Mouse (Mus musculus) MEL (cell line): ENCODE data around the gene Clk2. TPM values are rescaled to one million over a fixed set of nuclear protein-coding genes. Genes with fewer than 3 reads are reported as not detected.

Experiments
- DNase-seq: peaks from one replicate; pipeline ENCODE4 v3.0.0; 2011; ENCODE audit warnings: low read depth, low spot score
- H3K27ac ChIP-seq: 2 replicates; pipeline ENCODE4 v1.5.1; 2012; ENCODE audit warnings: low read depth, mild to moderate bottlenecking, control low read depth, low read length, moderate library complexity; ENCODE audit not compliant: control insufficient read depth
- H3K27me3 ChIP-seq, 2 experiments: fragments of 150-350 bp in 1 of 2; sonication (generic) in 1 of 2; 2 replicates each; pipeline ENCODE4 v1.6.1; 2012; ENCODE audit warnings: low read length in 2 of 2, mild to moderate bottlenecking in 2 of 2, improper control_type of control experiment in 1 of 2, moderate library complexity in 1 of 2; ENCODE audit not compliant: insufficient read depth in 2 of 2, control insufficient read depth in 1 of 2
- H3K36me3 ChIP-seq, 2 experiments: 2 replicates each; pipeline ENCODE4 v1.6.1; 2012 to 2014; ENCODE audit warnings: low read length in 2 of 2, improper control_type of control experiment in 1 of 2, inconsistent platforms in 1 of 2, mild to moderate bottlenecking in 1 of 2; ENCODE audit not compliant: insufficient read depth in 2 of 2, control insufficient read depth in 1 of 2
- H3K4me1 ChIP-seq, 2 experiments: fragments of 150-350 bp in 1 of 2; sonication (generic) in 1 of 2; 2 replicates each; pipeline ENCODE4 v1.6.1; 2012; ENCODE audit warnings: low read length in 2 of 2, improper control_type of control experiment in 1 of 2, mild to moderate bottlenecking in 1 of 2; ENCODE audit not compliant: insufficient read depth in 2 of 2, control insufficient read depth in 1 of 2
- H3K4me3 ChIP-seq, 2 experiments: fragments of 150-350 bp in 1 of 2; sonication (generic) in 1 of 2; 2 replicates each; pipeline ENCODE4 v1.5.1; 2012; ENCODE audit warnings: low read depth in 2 of 2, low read length in 2 of 2, mild to moderate bottlenecking in 2 of 2, moderate library complexity in 2 of 2, control low read depth in 1 of 2, improper control_type of control experiment in 1 of 2; ENCODE audit not compliant: control insufficient read depth in 1 of 2, insufficient read depth in 1 of 2
- H3K79me2 ChIP-seq: 2 replicates; pipeline ENCODE4 v1.6.1; 2012; ENCODE audit warnings: mild to moderate bottlenecking, low read length, moderate library complexity; ENCODE audit not compliant: control insufficient read depth, poor library complexity, insufficient read depth
- H3K9ac ChIP-seq: 2 replicates; pipeline ENCODE4 v1.6.1; 2012; ENCODE audit warnings: low read depth, mild to moderate bottlenecking, control low read depth, low read length, moderate library complexity; ENCODE audit not compliant: control insufficient read depth, poor library complexity, severe bottlenecking
- H3K9me3 ChIP-seq: fragments of 150-350 bp; sonication (generic); replicated peaks from 2 replicates; pipeline ENCODE4 v1.6.1; 2012; ENCODE audit warnings: mild to moderate bottlenecking, low read length, improper control_type of control experiment, moderate library complexity; ENCODE audit not compliant: insufficient read depth
- BHLHE40 ChIP-seq: IDR thresholded peaks from 2 replicates; pipeline ENCODE4 v1.6.1; 2012; ENCODE audit warnings: low read depth, mild to moderate bottlenecking, inconsistent platforms, low read length, improper control_type of control experiment, borderline replicate concordance
- CTCF ChIP-seq, 3 experiments: IDR thresholded peaks in 2 of 3; conservative IDR thresholded peaks in 1 of 3; 2 replicates each; pipeline ENCODE4 v1.5.1; 2011 to 2012; ENCODE audit warnings: low read length in 3 of 3, low read depth in 2 of 3, mild to moderate bottlenecking in 2 of 3, improper control_type of control experiment in 1 of 3, inconsistent platforms in 1 of 3, mixed read lengths in 1 of 3, moderate library complexity in 1 of 3; ENCODE audit not compliant: control insufficient read depth in 1 of 3, insufficient read depth in 1 of 3, poor library complexity in 1 of 3, severe bottlenecking in 1 of 3
- ETS1 ChIP-seq: IDR thresholded peaks from 2 replicates; pipeline ENCODE4 v1.6.1; 2012; ENCODE audit warnings: low read depth, mild to moderate bottlenecking, inconsistent platforms, low read length, improper control_type of control experiment, moderate library complexity
- JUND ChIP-seq: IDR thresholded peaks from 2 replicates; pipeline ENCODE4 v1.6.1; 2011; ENCODE audit warnings: low read depth, mild to moderate bottlenecking, improper control_type of control experiment, low read length
- KAT2A ChIP-seq: conservative IDR thresholded peaks from 2 replicates; pipeline ENCODE4 v1.6.1; 2012; ENCODE audit warnings: low read depth, low read length, improper control_type of control experiment, inconsistent platforms
- MAZ ChIP-seq: IDR thresholded peaks from 2 replicates; pipeline ENCODE4 v1.6.1; 2012; ENCODE audit warnings: low read depth, mild to moderate bottlenecking, inconsistent platforms, low read length, improper control_type of control experiment
- MEF2A ChIP-seq: IDR thresholded peaks from 2 replicates; pipeline ENCODE4 v1.6.1; 2014; ENCODE audit warnings: low read depth, mild to moderate bottlenecking, inconsistent platforms, low read length, improper control_type of control experiment; ENCODE audit not compliant: poor library complexity, insufficient replicate concordance, severe bottlenecking; ENCODE audit errors: extremely low read depth
- NELFE ChIP-seq: IDR thresholded peaks from 2 replicates; pipeline ENCODE4 v1.6.1; 2011; ENCODE audit warnings: low read depth, low read length, improper control_type of control experiment
- RAD21 ChIP-seq: IDR thresholded peaks from 2 replicates; pipeline ENCODE4 v1.6.1; 2011; ENCODE audit warnings: mild to moderate bottlenecking, low read depth, low read length, improper control_type of control experiment
- SIN3A ChIP-seq: IDR thresholded peaks from 2 replicates; pipeline ENCODE4 v1.6.1; 2012; ENCODE audit warnings: low read length, improper control_type of control experiment, inconsistent platforms
- TAL1 ChIP-seq: IDR thresholded peaks from 2 replicates; pipeline ENCODE4 v1.6.1; 2012; ENCODE audit warnings: mild to moderate bottlenecking, inconsistent platforms, low read length, moderate library complexity, mixed read lengths
- TCF12 ChIP-seq: IDR thresholded peaks from 2 replicates; pipeline ENCODE4 v1.6.1; 2014; ENCODE audit warnings: low read depth, mild to moderate bottlenecking, inconsistent platforms, low read length, improper control_type of control experiment, moderate library complexity
- USF1 ChIP-seq: IDR thresholded peaks from 2 replicates; pipeline ENCODE4 v1.6.1; 2014; ENCODE audit warnings: low read depth, mild to moderate bottlenecking, inconsistent platforms, low read length, improper control_type of control experiment, moderate library complexity
- ZC3H11A ChIP-seq: IDR thresholded peaks from 2 replicates; pipeline ENCODE4 v1.6.1; 2012; ENCODE audit warnings: low read depth, mild to moderate bottlenecking, inconsistent platforms, low read length, improper control_type of control experiment
- ZMIZ1 ChIP-seq: IDR thresholded peaks from 2 replicates; pipeline ENCODE4 v1.6.1; 2012; ENCODE audit warnings: low read depth, mild to moderate bottlenecking, inconsistent platforms, low read length, improper control_type of control experiment, moderate library complexity
- ZNF384 ChIP-seq: IDR thresholded peaks from 2 replicates; pipeline ENCODE4 v1.6.1; 2012; ENCODE audit warnings: low read depth, mild to moderate bottlenecking, inconsistent platforms, low read length, improper control_type of control experiment
- polyA plus RNA-seq, 2 experiments: library from polyadenylated mRNA; stranded (reverse) in 1 of 2; unstranded in 1 of 2; fragments of >175 nt in 1 of 2; fragments of >200 nt in 1 of 2; gene quantifications; 2 replicates each; pipeline versions ENCODE4 v1.2.1 to v1.2.4; 2012; ENCODE audit warnings: low replicate concordance in 2 of 2, low read depth in 1 of 2; ENCODE audit not compliant: insufficient read length in 2 of 2, insufficient read depth in 1 of 2, missing spikeins in 1 of 2
- total RNA-seq: library from RNA; depleted of rRNA; stranded (reverse); fragments of 300-350 nt; gene quantifications from 2 replicates; pipeline ENCODE4 v1.2.3, GENCODE M21; 2012; rRNA removed

Clk2 gene
- total and polyA plus RNA-seq, 3 experiments = 28.2 to 138 (median 83.6) TPM

DNA sequence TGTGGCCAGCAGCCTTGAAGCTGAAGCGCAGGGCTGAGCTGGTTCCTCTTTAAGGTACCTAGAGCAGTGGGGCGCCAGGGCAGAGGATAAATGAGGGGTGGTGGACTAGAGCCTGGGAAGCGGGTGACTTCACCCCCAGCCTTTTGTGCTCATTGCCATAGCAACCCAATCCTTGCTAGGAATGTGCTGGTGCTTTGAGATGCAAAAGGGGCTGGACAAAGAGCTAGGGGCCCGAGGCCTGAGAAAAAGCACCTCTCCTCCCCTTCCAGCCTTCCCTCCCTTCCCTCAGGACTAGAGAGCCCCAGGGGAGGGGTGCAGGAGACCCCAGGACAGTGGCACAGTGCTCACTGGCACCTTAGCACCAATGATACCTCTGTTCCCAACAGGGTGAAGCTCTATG, 61.3 kb downstream of the Clk2 start:
- no peak overlapping the region for H3K4me3 ChIP-seq
- DNase-seq = no peak
- TF ChIP-seq MAZ = no peak
- no peak for TF ChIP-seq RAD21
- no peak for TF ChIP-seq TCF12
- TF ChIP-seq SIN3A = no peak
- TF ChIP-seq BHLHE40 = no peak
- no peak for TF ChIP-seq ETS1
- no peak for TF ChIP-seq MEF2A
- no peak for TF ChIP-seq TAL1
- TF ChIP-seq ZC3H11A = no peak
- no peak for TF ChIP-seq KAT2A
- TF ChIP-seq CTCF (IDR thresholded peaks at IDR 0.05 in 2 of 3, conservative IDR thresholded peaks at IDR 0.05 in 1 of 3; ENCODE audit: control insufficient read depth in 1 of 3, insufficient read depth in 1 of 3, low read depth in 2 of 3, low read length in 3 of 3, poor library complexity in 1 of 3, severe bottlenecking in 1 of 3) = no peak
- TF ChIP-seq NELFE = no peak
- no peak for TF ChIP-seq JUND
- peaks cover 0 to 2% of the 10 kb centered on the region in 2 experiments; a peak in 1 of 4 replicates for H3K36me3 ChIP-seq
- H3K9me3 ChIP-seq = no peaks in the 10 kb centered on the region
- no peak overlapping the region for H3K27ac ChIP-seq
- no peaks in the 10 kb centered on the region for H3K79me2 ChIP-seq
- no peak overlapping the region for H3K9ac ChIP-seq
- H3K27me3 ChIP-seq = no peaks in the 10 kb centered on the region
- H3K4me1 ChIP-seq = peaks cover 2 to 8% of the 10 kb centered on the region in 2 experiments; a peak in 3 of 4 replicates

GRCm38 (mm10) chr3:89226361-89226760, 61.8 kb downstream of the Clk2 start:
- Histone ChIP-seq H3K27ac (no peak overlapping the region), H3K9ac (no peak overlapping the region), H3K36me3 (peaks cover 0 to 2% of the 10 kb centered on the region in 2 experiments; a peak in 1 of 4 replicates), H3K4me3 (no peak overlapping the region), H3K27me3 (no peaks in the 10 kb centered on the region), H3K4me1 (peaks cover 2 to 8% of the 10 kb centered on the region in 2 experiments; a peak in 3 of 4 replicates), H3K79me2 (no peaks in the 10 kb centered on the region), H3K9me3 (no peaks in the 10 kb centered on the region)
- TF ChIP-seq ZNF384 (no peak), USF1 (no peak), ZMIZ1 (no peak), JUND (no peak), MAZ (no peak), MEF2A (no peak)
- no peak for DNase-seq

Other genes with a start within 250 kb of the Clk2 start
- gene Ash1l, start 214.2 kb upstream of the Clk2 start, total RNA-seq = 9.6 and 10.3 TPM in 2 replicates
- gene Ash1l, start 214.2 kb upstream of the Clk2 start, polyA plus RNA-seq = 10 to 100 TPM; 12.8 to 22.2 TPM
- gene Dap3, start 213.6 kb upstream of the Clk2 start, total RNA-seq = 192 and 247 TPM in 2 replicates
- gene Dap3, start 213.6 kb upstream of the Clk2 start, polyA plus RNA-seq = 100 to 1,000 TPM in 1 of 2 experiments, not detected in 1; 293 TPM
- 32.2 and 40.8 TPM in 2 replicates for gene Rusc1, start 71.5 kb upstream of the Clk2 start, total RNA-seq
- gene Rusc1, start 71.5 kb upstream of the Clk2 start, polyA plus RNA-seq = 10 to 100 TPM in 1 of 2 experiments, not detected in 1; 58.9 TPM
- not detected in 2 replicates for gene Gm43738, start 63.7 kb upstream of the Clk2 start, total RNA-seq
- not detected for gene Gm43738, start 63.7 kb upstream of the Clk2 start, polyA plus RNA-seq
- 239 and 267 TPM in 2 replicates for gene Fdps, start 62.8 kb upstream of the Clk2 start, total RNA-seq
- 100 to 1,000 TPM in 1 of 2 experiments, not detected in 1; 226 TPM for gene Fdps, start 62.8 kb upstream of the Clk2 start, polyA plus RNA-seq
- gene Pklr, start 28.7 kb upstream of the Clk2 start, total RNA-seq = 41.1 and 53.2 TPM in 2 replicates
- gene Pklr, start 28.7 kb upstream of the Clk2 start, polyA plus RNA-seq = 100 to 1,000 TPM; 133 to 185 TPM
- gene Hcn3, start 4.6 kb upstream of the Clk2 start, total RNA-seq = 4.0 TPM in 2 replicates
- 1 to 10 TPM in 1 of 2 experiments, not detected in 1; 7.4 TPM for gene Hcn3, start 4.6 kb upstream of the Clk2 start, polyA plus RNA-seq
- 78.1 and 101 TPM in 2 replicates for gene Scamp3, start 12.7 kb downstream of the Clk2 start, total RNA-seq
- gene Scamp3, start 12.7 kb downstream of the Clk2 start, polyA plus RNA-seq = 100 to 1,000 TPM in 1 of 2 experiments, not detected in 1; 287 TPM
- gene Fam189b, start 18.3 kb downstream of the Clk2 start, total RNA-seq = 6.2 and 7.0 TPM in 2 replicates
- 10 to 100 TPM in 1 of 2 experiments, not detected in 1; 35.3 TPM for gene Fam189b, start 18.3 kb downstream of the Clk2 start, polyA plus RNA-seq
- 42.8 and 49.1 TPM in 2 replicates for gene Gba, start 38.1 kb downstream of the Clk2 start, total RNA-seq
- gene Gba, start 38.1 kb downstream of the Clk2 start, polyA plus RNA-seq = 10 to 100 TPM in 1 of 2 experiments, not detected in 1; 55.0 TPM
- 1.8 and 3.4 TPM in 2 replicates for gene Thbs3, start 50.4 kb downstream of the Clk2 start, total RNA-seq
- gene Thbs3, start 50.4 kb downstream of the Clk2 start, polyA plus RNA-seq = 1 to 10 TPM in 1 of 2 experiments, not detected in 1; 4.9 TPM
- gene Mtx1, start 62.3 kb downstream of the Clk2 start, total RNA-seq = 312 and 314 TPM in 2 replicates
- gene Mtx1, start 62.3 kb downstream of the Clk2 start, polyA plus RNA-seq = 100 to 1,000 TPM in 1 of 2 experiments, not detected in 1; 369 TPM
- gene Muc1, start 64.3 kb downstream of the Clk2 start, total RNA-seq = 0.04 and 0.13 TPM in 2 replicates
- gene Muc1, start 64.3 kb downstream of the Clk2 start, polyA plus RNA-seq = 1 to 10 TPM in 1 of 2 experiments, not detected in 1; 1.1 TPM
- gene Krtcap2, start 81.2 kb downstream of the Clk2 start, total RNA-seq = 171 and 180 TPM in 2 replicates
- gene Krtcap2, start 81.2 kb downstream of the Clk2 start, polyA plus RNA-seq = 100 to 1,000 TPM in 1 of 2 experiments, not detected in 1; 497 TPM
- 2.4 and 3.3 TPM in 2 replicates for gene Trim46, start 81.5 kb downstream of the Clk2 start, total RNA-seq
- gene Trim46, start 81.5 kb downstream of the Clk2 start, polyA plus RNA-seq = 1 to 10 TPM in 1 of 2 experiments, not detected in 1; 7.7 TPM
- gene Dpm3, start 94.6 kb downstream of the Clk2 start, total RNA-seq = 246 and 271 TPM in 2 replicates
- gene Dpm3, start 94.6 kb downstream of the Clk2 start, polyA plus RNA-seq = 100 to 1,000 TPM in 1 of 2 experiments, not detected in 1; 237 TPM
- 17.2 and 22.5 TPM in 2 replicates for gene Slc50a1, start 105.8 kb downstream of the Clk2 start, total RNA-seq
- 10 to 100 TPM in 1 of 2 experiments, not detected in 1; 45.9 TPM for gene Slc50a1, start 105.8 kb downstream of the Clk2 start, polyA plus RNA-seq
- not detected in 2 replicates for gene Efna1, start 116.3 kb downstream of the Clk2 start, total RNA-seq
- not detected for gene Efna1, start 116.3 kb downstream of the Clk2 start, polyA plus RNA-seq
- gene Efna3, start 158.2 kb downstream of the Clk2 start, total RNA-seq = 0.54 and 0.78 TPM in 2 replicates
- 1 to 10 TPM in 1 of 2 experiments, not detected in 1; 1.2 TPM for gene Efna3, start 158.2 kb downstream of the Clk2 start, polyA plus RNA-seq
- gene Efna4, start 173.2 kb downstream of the Clk2 start, total RNA-seq = 1.4 and 1.9 TPM in 2 replicates
- gene Efna4, start 173.2 kb downstream of the Clk2 start, polyA plus RNA-seq = 1 to 10 TPM in 1 of 2 experiments, not detected in 1; 4.5 TPM
- 15.3 and 16.9 TPM in 2 replicates for gene Adam15, start 185.2 kb downstream of the Clk2 start, total RNA-seq
- gene Adam15, start 185.2 kb downstream of the Clk2 start, polyA plus RNA-seq = 10 to 100 TPM in 1 of 2 experiments, not detected in 1; 43.2 TPM
- not detected in 2 replicates for gene Dcst2, start 197.2 kb downstream of the Clk2 start, total RNA-seq
- under 1 TPM in 1 of 2 experiments, not detected in 1; 0.06 TPM for gene Dcst2, start 197.2 kb downstream of the Clk2 start, polyA plus RNA-seq
- gene Dcst1, start 200.5 kb downstream of the Clk2 start, total RNA-seq = 0.08 TPM in 1 of 2 replicates, not detected in the other
- gene Dcst1, start 200.5 kb downstream of the Clk2 start, polyA plus RNA-seq = under 1 TPM in 1 of 2 experiments, not detected in 1; 0.29 TPM
- 8.1 and 8.5 TPM in 2 replicates for gene Zbtb7b, start 230.0 kb downstream of the Clk2 start, total RNA-seq
- gene Zbtb7b, start 230.0 kb downstream of the Clk2 start, polyA plus RNA-seq = 10 to 100 TPM in 1 of 2 experiments, not detected in 1; 20.1 TPM
- gene Lenep, start 238.0 kb downstream of the Clk2 start, total RNA-seq = not detected in 2 replicates
- gene Lenep, start 238.0 kb downstream of the Clk2 start, polyA plus RNA-seq = not detected
- 38.0 and 42.9 TPM in 2 replicates for gene Flad1, start 247.1 kb downstream of the Clk2 start, total RNA-seq
- 10 to 100 TPM in 1 of 2 experiments, not detected in 1; 54.2 TPM for gene Flad1, start 247.1 kb downstream of the Clk2 start, polyA plus RNA-seq